Mouse (Mus musculus) kidney, adult 9 months (tissue): ENCODE data around the gene Ninj1.

ENCODE experiments used
- DNase-seq: peaks from one replicate; pipeline ENCODE4 v3.0.0; 2022

Ninj1 gene

DNA sequence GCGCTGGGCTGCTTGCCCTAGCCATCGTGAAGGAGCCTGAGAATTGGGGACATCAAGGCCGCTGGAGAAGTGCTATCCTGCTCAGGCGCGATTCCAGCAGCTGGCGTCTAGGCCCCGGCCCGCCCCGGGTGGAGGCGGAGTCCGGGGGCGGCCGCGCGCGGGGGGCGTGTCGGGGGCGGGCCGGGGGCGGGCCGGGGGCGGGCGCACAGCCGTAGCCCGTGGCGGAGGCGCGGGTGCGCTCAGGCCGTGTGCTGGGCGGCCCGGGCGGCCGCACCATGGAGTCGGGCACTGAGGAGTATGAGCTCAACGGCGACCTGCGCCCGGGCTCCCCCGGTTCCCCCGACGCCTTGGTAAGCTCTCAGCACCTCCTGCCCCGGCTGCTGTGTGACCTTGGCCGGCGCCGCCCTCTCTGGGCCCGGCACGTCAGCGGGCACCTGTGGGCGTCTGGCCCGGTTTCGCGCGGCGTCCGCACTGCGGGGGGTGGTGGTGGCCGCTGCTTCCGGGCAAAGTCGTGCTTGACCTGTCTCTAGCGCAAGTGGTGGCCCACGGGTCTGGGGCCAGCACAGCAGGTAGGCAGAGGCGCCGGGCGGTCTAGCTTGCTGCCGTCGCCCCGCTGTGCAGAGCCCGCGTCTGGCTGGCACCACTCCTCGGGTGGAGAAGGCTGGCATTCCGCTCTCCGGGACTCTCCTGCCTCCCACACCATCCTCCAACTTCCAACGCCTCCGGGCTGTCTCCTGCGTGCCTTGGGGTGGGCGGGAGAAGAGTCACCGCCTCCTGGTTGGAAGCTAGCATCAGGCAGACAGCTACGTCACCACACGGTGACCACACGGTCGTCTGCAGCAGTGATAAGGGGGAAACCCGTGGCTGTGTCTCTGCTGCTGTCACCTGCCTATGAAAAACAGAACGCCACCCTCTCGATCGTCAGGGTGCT is at the start of gene Ninj1:
Gene Ninj1, plus strand, starts transcription at position 198 of the 931 bp plus-strand sequence.
- peak; percentile 86 for DNase-seq

DNA sequence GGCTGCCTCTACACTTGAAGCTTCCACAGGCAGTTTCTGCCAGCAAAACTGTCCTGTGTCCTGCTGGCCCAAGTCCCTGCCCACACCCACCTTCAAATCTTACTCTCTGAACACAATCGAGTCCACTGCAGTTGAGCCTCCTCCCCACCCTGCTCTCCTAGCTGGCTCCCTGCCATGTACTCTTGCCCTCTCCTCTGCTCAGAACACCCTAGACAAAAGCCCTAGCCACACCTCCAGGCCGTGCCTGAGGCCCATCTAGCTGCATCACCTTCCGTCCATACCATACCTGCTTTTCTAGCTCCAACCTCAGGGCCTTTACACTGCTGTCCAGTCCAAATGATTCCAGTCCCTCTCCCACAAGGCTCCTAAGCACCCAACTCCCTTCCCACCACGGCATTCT is 46.7 kb upstream of the Ninj1 start:
- DNase-seq: peak; percentile 66

DNA sequence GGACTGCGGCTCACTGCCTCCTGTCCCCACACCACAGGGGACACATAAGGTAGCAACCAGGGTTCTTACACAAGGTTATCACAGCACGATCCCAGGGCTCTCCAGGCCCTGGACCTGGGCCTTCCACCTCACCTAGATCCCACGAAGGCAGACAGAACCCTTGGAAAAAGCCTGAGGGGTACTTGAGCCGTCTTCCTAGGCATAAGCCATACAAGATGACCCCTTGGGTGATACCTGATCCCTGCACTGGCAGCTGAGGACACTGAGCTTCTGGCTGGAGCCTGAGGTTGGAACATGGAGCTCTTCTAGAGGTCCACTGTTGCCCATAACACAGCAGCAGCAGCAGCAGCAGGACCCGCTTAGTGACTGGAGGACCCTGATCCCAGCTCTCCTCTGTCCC is 44.9 kb upstream of the Ninj1 start:
- no peak for DNase-seq

DNA sequence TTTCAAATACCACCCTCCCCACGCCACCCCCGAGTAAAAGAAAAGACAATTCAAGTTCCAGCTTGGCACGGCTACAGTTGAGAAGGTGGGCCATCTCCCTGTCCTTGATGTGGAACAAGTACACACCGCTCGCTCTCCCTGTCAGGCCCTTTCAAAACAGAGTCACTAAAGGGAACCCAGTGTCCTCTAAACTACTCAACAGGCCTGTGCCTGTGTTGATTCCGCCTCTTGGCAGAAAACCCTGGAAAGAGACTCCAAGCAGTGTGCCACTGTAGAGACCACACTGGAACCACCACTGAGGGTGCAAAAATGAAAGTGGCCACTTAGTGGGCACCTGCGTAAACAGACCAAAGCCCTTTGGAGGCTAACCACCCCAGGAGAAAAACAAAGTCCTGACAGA is 44.0 kb upstream of the Ninj1 start:
- DNase-seq: no peak

DNA sequence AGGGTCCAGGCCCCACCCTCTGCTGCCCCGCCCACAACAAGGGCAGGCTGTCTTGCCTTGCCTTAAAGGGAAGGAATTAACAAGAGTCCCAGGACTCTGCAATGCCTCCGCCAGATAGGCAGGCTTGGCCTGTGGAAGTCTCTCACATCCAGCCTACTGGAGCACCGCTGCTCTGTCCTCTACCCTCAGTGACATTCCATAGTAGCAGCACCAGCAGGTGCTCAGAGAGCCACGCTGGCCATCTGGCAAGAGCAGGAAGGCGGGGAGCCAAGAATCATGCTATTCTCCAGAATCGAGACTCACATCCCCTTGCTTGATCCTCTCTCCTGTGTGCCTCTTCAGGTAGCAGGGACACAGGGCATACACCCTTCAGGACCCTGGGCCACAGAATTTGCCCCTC is 42.8 kb upstream of the Ninj1 start:
- DNase-seq: no peak

DNA sequence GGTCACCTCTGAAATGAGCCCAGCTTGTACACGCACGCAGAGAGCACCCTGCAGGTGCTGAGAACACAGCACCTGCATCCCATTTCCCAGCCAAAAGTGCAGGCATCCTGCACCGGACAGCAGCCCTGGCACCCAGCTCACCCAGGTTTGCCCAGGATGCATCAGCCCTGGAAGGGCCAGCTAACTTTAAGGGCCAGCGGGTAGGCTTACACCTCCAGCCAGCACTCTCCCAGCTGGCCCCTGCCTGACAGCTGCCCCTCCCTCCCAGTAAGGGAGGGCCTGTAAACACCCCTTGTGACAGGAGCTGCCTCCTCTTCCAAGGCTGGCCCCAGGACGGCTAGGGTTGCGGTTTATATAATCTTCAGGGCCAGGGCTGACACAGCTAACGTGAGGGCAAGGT is 41.9 kb upstream of the Ninj1 start:
- DNase-seq: no peak

DNA sequence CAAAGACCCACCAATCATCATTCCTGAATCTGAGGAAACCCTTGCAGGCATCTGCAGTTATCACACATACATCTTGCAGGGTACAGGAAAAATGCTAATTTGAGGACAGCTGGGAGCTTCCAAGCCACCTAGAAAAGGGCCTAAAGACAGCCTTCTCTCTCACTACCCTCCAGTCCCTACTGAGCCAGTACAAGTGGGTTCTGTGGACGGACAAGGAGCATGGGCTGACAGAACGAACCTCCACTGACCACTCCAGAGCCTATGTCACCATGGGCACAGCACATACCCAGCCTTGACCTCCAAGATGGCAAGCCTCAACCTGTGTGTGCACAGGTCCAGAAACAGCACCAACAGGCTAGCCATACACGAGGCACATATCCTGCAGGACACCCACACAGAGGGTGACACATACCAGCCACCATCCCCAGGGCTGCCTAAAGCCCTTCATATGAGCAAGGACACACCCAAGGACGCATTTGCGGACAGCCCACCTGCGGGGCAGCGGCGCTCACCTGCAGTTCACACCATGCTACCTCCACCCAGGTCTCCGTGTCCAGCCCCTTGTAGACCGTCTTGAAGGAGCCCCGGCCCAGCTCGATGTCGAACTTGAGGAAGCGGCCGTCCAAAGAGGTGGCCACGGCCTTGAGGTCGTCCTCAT is 41.1 kb upstream of the Ninj1 start:
- DNase-seq: no peak

DNA sequence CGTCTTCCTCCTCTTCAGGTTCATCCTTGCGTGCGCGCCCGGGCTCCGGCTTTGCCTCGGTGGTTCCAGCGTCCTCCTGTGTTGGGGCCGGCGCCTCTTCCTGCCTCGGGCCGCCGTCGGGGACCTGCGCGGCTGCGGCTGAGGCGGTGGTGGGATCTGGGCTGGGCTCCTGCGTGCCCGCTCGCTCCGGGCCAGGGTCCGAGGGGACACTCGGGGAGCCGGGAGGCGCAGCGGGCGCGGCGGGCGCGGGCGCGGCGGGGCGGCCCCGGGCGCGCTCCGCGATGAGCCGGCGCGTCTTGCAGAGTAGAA is 40.6 kb upstream of the Ninj1 start:
- DNase-seq: no peak

DNA sequence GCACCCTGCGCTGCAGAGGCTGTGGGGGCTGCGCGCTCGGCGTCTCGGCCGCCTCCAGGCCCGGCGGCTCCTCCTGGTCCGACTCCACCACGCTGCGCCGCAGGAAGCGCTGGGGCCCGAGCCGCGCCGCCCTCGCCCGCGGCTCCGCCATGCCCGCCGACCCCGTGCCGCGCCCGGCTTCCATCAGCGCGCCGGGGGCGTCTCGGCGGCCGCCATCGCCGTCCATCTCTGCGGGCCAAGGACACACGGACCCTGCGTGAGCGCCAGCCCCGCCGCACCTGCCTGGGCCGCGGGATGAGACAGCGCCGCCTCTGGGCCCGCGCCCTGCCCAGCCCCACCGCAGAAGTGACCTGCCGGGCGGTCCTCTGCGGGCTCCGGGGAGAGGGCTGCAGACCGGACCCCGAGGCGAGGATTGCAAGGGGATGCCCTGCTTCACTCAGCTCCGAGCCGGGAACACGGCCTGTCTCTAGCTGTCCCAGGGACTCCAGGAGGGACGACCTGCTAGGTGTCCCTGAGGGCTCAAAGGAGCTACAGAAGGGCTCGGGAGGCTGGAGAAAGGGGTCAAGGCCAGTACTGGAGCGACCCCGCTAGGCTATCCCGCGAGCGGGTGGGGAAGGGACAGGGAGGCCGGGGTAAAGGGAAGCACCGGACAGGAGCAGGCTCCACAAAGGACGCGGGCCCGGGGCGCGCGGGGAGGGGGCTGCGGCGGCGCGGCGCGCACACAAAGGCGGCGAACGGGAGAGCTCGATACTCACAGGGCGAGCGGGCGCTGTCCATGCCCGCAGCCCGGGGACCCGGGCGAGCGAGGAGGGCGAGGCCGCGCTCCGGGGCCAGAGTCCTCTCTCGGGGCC is 40.1 kb upstream of the Ninj1 start:
- DNase-seq: no peak

DNA sequence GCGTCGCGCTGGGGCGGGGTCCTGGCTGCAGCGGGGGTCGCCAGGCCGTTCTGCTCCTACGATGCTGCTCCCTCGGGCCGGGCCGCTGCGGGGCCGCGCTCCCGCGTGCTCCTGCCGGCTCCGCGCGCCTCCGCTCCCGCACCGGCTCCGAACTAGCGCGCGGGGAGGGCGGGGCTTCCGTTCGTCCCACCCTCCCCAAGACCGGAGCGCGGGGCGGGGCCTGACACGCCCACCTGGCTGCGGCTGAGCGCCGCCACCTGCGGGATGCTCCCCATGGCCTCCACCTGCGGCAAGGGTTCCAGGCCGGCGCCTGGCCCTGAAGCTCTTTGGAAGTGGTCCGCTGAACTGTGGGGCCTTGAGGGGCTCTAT is 39.4 kb upstream of the Ninj1 start, which contains the start of gene Wnk2:
Gene Wnk2, minus strand, starts transcription at position 157 of the 369 bp plus-strand sequence.
- DNase-seq: peak; percentile 64

DNA sequence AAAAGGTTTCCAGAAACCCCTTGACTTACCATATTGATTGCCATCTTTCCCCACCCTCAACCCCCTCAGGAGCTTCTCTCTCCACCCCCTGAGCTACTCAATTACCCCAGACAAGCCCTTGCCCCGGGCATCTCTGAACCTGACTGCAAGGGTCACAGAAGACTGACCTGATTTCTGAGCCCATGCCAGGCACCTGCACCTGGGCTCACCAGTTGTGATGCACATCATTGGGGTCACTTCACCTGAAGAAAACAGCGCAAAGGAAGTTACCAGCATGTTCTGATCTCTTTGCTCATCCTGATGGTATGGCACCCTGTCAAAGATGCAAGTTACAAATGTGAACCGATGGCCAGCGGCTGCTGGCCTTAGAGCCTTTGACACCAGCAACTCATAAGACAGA is 38.6 kb upstream of the Ninj1 start:
- DNase-seq: no peak

DNA sequence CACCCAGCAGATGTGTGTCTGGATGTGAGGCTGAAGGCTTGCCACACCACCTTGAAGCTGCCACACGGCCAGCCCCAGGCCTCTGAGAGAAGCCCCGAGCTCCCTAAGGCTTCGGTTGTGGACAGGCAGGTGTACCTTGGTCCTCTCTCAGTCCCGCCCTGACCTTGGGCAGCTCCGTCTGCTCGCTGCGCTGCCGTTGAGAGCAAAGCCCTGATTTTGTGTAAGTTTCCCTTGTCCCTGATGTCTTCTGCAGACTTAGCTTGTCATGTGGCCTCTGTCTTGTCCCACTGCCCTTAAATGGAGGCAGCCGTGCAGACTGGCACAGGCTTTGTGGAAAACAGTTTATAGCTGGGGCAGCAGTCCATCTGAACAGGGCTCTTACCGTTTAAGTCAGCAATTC is 33.3 kb upstream of the Ninj1 start:
- DNase-seq: peak; percentile 26

DNA sequence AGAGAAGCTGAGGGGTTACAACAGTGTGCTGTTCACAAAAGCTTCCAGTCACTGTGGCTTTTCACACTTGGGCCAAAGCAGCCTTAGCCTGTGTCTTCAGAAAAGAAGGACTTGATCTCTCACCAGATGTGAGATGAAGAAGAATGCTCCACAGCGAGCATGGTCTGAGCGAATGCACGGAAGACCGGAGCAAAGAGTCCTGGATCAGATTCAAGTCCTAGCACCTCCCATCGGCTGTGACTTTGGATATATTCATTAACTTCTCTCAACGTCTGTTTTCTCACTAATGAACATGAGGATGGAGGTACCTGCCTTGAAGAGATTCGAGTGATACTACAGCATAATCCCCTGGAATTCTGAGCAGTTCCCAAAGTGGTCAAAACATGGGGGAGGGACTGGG is 32.7 kb upstream of the Ninj1 start:
- DNase-seq: peak; percentile 54

DNA sequence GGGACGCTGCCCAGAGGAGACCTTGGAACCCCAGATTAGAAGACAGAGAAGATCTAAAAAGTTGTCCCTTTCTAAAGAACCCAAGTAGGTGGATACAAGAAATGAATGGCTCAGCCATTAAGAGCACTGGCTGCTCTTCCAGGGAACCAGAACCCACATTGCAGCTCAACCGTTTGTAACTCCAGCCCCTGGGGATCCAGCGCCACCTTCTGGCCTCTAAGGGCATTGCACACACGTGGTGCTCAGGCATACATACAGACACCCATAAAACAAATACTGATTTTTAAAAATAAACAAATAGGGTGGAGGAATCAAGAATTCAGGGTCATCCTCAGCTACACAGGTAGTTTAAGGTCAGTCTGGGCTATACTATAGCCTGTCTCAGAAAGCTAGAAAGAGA is 30.6 kb upstream of the Ninj1 start:
- no peak for DNase-seq

DNA sequence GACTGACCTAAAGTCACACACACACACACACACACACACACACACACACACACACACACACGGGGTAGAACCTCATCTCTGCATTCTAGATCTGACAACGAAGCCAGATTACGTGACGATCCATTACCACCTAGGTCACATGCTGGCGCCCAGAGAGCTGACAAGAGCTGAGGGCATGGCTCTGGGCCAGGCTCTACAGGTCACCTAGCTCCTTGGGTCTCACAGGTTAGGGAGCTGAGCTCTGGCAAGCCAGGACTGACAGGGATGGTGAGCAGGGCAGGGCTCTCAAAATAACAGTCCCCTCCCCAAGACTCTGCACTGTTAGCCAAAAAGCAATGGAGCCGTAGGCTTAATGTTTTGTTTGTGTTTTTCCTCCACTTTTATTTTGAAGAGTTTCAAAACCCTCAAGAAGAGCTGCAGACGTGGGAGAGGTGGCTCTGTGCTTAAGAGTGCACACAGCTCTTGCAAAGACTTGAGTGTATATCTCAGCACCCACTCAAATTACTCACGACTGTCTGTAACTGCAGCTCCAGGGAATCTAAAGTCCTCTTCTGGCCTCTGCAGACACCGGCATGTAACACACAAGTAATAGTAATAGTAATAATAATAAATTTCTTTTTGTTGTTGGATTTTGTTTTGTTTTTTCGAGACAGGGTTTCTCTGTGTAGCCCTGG is 29.1 kb upstream of the Ninj1 start:
- peak; percentile 51 for DNase-seq

DNA sequence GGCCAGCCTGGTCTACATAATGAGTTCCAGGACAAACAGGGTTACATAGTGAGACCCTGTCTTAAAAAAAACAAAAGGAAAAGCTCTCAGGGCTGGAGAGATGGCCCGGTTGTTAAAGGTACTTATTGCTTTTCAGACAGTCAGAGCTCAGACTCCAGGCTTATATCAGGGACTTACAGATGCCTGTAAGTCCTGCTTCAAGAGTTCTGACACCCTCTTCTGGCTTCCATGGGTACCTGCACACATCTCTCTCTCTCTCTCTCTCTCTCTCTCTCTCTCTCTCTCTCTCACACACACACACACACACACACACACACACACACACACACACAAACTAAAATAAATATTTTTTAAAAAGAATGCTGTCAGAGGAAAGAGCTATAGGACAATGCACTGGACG is 26.0 kb upstream of the Ninj1 start:
- DNase-seq: no peak

DNA sequence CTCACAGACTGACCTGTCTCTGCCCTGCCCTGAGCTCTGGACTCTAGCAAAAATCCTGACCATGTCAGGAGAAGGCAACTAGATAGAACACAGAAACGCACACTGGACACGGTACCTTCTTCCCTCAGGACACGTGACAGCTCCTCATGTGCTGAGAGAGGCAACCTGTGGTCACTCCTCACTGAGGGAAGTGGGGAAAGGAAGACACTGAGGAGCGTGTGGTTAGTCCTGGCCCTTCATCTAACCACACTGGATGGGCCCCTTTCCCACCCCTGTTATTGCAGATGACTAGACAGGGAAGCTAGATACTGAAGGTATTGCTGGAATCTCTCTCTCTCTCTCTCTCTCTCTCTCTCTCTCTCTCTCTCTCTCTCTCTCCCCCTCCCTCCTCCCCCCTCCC is 24.6 kb upstream of the Ninj1 start:
- DNase-seq: peak; percentile 25

DNA sequence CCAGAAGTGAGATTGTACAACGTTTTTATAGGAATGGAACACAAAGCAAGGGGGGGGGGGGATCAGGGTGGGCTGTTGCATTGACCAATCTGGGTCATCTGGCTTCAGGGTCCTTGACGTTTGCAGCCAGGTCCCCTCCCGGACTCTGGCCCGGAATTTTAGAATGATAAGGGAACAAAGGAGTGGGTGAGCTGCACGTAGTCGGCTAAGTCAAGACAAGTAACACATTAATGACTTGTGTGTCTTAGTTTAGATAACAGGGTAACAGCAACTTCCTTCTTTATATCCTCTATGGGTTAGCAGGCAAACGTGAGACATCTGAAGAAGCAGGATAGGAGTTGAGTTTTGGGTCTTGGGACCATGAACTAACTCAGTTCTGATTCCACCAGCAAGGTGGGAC is 23.6 kb upstream of the Ninj1 start:
- no peak for DNase-seq

DNA sequence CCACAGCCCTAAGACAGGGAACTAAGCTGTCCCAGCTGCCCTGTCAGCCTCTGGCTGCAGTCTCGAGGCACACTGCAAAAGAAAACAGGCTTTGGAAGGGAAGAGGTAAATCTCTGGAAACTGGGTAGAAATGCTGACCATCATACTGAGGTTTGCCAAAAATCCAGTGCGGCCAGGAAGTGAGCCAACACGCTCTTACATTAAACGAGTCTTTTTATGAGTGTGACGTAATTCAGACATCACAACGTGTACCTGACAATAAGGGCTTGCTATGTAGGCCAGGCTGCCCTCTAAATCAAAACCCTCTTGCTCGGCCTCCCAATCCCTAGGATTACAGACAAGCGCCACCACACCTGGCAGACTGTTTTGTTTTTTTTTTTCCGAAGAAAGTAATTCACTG is 20.2 kb upstream of the Ninj1 start:
- no peak for DNase-seq

DNA sequence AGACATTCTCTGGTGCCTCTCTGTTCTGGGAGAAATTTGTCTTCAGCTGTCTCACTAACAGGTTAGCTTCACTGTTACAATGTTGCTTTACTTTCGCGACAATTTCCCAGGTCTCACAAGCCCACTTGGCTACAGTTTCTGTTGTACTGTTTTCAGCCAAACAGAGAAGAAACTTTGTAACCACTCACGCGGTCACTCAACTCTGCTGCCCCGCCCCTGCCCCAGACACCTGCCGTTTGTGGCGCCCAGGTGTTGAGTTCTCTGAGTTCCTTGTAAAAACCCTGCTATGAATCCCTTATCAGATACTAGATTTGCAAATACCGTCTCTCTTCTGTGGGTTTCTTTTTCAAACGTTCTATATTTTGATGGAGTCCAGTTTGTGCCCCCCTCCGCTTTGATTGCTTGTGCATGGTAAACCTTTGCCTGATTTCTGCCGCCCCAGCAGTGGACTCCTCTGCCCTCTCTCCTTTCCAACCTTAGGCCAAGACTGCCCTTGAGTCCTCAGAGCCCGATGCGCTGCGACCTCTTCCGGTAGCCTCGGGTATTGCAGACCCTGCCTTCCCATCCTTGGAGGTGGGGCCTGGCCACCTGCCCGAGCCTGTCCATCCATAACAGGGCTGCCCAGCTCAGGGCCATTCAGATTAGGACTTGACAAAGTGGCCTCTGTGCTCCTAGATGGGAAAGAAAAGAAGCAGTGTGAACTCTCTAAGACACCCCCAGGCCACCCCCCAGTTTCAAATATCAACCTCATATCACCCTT is 17.7 kb upstream of the Ninj1 start:
- DNase-seq: peak; percentile 98

DNA sequence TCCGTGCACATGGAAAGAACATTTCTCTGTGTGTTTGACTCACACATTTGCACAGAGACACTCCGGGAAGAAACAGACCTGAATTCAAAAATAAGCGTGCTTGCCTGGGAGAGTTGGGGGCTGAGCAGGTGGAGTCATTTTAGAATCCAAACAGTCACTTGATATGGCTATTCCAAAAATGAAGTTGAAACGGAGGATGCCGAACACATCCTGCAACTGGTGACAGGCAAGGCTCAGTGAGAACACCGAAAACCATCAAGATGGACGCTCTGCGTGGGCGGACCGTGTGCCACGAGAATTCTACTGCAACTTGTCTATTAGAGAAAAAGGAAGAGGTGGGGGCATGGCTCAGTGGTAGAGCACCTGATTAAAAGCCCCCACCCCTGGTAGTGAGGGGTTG is 16.7 kb upstream of the Ninj1 start:
- DNase-seq: no peak

DNA sequence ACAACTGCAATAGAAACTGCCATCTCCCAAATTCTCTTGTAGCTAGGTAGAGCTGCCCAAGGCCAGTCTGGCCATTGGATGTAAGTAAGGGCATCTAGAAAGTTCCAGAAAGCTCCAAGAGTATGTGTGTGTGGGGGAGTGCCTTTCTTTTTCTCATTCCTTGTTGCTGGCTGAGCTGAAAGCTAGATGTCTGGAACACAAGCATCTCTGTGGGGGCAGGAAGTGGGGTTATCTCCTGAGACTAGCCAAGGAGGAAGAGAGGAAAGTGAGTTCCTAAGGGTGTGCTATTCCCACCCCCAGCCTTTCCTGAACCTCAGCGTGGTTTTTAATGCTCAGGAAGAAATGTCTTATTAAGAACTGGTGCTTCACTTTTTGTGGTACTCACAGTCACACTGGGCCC is 15.6 kb upstream of the Ninj1 start:
- DNase-seq: no peak
